Mouse (Mus musculus) adrenal gland, adult 2 months (tissue): ENCODE measurements around the gene Palld. TPM values are rescaled to one million over a fixed set of nuclear protein-coding genes. Genes with fewer than 3 reads are reported as not detected.
A peak's percentile ranks its signal among the peaks of the same experiment; 100 is the strongest.

Experiments used
- DNase-seq: peaks from one replicate; pipeline ENCODE4 v3.0.0; 2021
- polyA plus RNA-seq: library from polyadenylated mRNA; depleted of rRNA; stranded (reverse); fragments of >200 nt; gene quantifications from 2 replicates; pipeline ENCODE4 v1.2.3, GENCODE M21; 2012
- total RNA-seq, 2 experiments: library from RNA; stranded (reverse); gene quantifications; 2 replicates each; pipeline ENCODE4 v1.2.3; 2021

Palld gene
- total and polyA plus RNA-seq, 3 experiments, result 30.5 to 40.6 (median 35.8) TPM

- DNase-seq, result no peak
These were observed 177.0 kb downstream of the Palld start for GRCm38 (mm10) chr8:61725306-61726017.

- no peak for DNase-seq
These were observed 180.3 kb downstream of the Palld start for GRCm38 (mm10) chr8:61722226-61722625.

GRCm38 (mm10) chr8:61715351-61716125 lies 187.0 kb downstream of the Palld start:
- DNase-seq, result no peak

- no peak for DNase-seq
These were observed 188.1 kb downstream of the Palld start for GRCm38 (mm10) chr8:61714293-61714831.

GRCm38 (mm10) chr8:61713195-61713990 lies 189.1 kb downstream of the Palld start:
- DNase-seq, result no peak

- DNase-seq, result peak; percentile 15
These were observed 190.1 kb downstream of the Palld start for GRCm38 (mm10) chr8:61712426-61712825.

GRCm38 (mm10) chr8:61708586-61709305 lies 193.7 kb downstream of the Palld start:
- no peak for DNase-seq

GRCm38 (mm10) chr8:61705491-61705890 lies 197.0 kb downstream of the Palld start:
- DNase-seq, result no peak

- no peak for DNase-seq
These were observed 200.4 kb downstream of the Palld start for GRCm38 (mm10) chr8:61702122-61702521.

- DNase-seq, result no peak
These were observed 201.4 kb downstream of the Palld start for GRCm38 (mm10) chr8:61700932-61701681.

- DNase-seq, result no peak
These were observed 202.2 kb downstream of the Palld start for GRCm38 (mm10) chr8:61700298-61700697.

GRCm38 (mm10) chr8:61698959-61699358 lies 203.5 kb downstream of the Palld start:
- DNase-seq, result no peak

- DNase-seq, result no peak
These were observed 204.6 kb downstream of the Palld start for GRCm38 (mm10) chr8:61697728-61698385.

- no peak for DNase-seq
These were observed 205.5 kb downstream of the Palld start for GRCm38 (mm10) chr8:61696846-61697455.

GRCm38 (mm10) chr8:61695416-61695815 lies 207.1 kb downstream of the Palld start:
- DNase-seq, result no peak

- no peak for DNase-seq
These were observed 209.6 kb downstream of the Palld start for GRCm38 (mm10) chr8:61692866-61693265.

- DNase-seq, result no peak
These were observed 210.4 kb downstream of the Palld start for GRCm38 (mm10) chr8:61692129-61692528.

- no peak for DNase-seq
These were observed 211.1 kb downstream of the Palld start for GRCm38 (mm10) chr8:61691391-61691790.

- no peak for DNase-seq
These were observed 215.4 kb downstream of the Palld start for GRCm38 (mm10) chr8:61687071-61687470.

- DNase-seq, result peak; percentile 61
These were observed 216.2 kb downstream of the Palld start for GRCm38 (mm10) chr8:61686340-61686739.
